26 mouse cellular contexts compared by ENCODE assay signal in the genomic region with DNA sequence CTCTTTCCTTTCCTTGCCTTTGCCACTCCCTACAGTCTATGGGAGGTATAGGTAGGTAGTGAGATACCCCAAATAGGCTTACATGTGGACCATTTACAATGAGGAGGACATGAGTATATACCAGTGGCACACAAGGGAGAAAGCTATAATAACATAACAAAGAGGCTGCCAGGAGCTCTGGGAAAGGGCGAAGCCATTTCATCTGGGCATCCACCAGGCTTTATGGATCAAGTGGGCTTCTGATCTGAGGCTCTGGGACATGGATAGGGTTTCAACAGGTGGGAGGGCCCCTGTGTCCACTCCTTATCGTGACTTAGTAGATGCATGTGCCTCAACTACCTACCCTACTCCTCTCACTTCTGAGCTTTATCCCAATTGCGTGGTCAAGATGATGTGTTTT.
"Had no signal": no experiment of that assay in that cellular context is flagged by ENCODE, and none has a peak within 500 bp of the region (broad histone marks: within the 10 kb centered on the region; RNA-seq: fewer than 3 reads in every experiment).

No protein-coding gene starts in this region.

- H3K36me3 ChIP-seq: heart, embryonic 15.5 days; hindbrain, embryonic 10.5 days; hindbrain, embryonic 12.5 days; intestine, embryonic 15.5 days; limb, embryonic 10.5 days; limb, embryonic 12.5 days; liver, embryonic 13.5 days; liver, embryonic 15.5 days had no signal

- DNase-seq: gastrocnemius, adult 2 months; gastrocnemius, postnatal 10 days; gastrocnemius, postnatal 25 days; heart, adult 2 months; heart, postnatal 36 days; kidney, adult 18-20 months; kidney, adult 8-10 months; kidney, postnatal 10 days; kidney, postnatal 25 days; kidney, postnatal 4 days; liver, embryonic 13.5 days; liver, postnatal 0 days had no signal

- H3K4me1 ChIP-seq: heart, embryonic 15.5 days; hindbrain, embryonic 10.5 days; hindbrain, embryonic 12.5 days; intestine, embryonic 15.5 days; limb, embryonic 10.5 days; limb, embryonic 12.5 days; liver, embryonic 13.5 days; liver, embryonic 15.5 days had no signal

- ATAC-seq: forebrain, embryonic 16.5 days; hindbrain, embryonic 16.5 days; inflammation-experienced regulatory T-cells, adult 6 months; intestine, embryonic 15.5 days; intestine, postnatal 0 days; liver, postnatal 0 days had no signal

- H3K9ac ChIP-seq: heart, embryonic 15.5 days; hindbrain, embryonic 12.5 days; hindbrain, embryonic 14.5 days; intestine, embryonic 15.5 days; limb, embryonic 12.5 days; liver, embryonic 13.5 days; liver, embryonic 15.5 days; liver, postnatal 0 days had no signal

- H3K27ac ChIP-seq: gastrocnemius, adult 2 months; heart, adult 2 months; heart, embryonic 15.5 days; hindbrain, embryonic 10.5 days; hindbrain, embryonic 12.5 days; hindbrain, embryonic 14.5 days; intestine, embryonic 15.5 days; layer of hippocampus, adult 2 months; left cerebral cortex, adult 2 months; limb, embryonic 10.5 days; limb, embryonic 12.5 days; liver, embryonic 13.5 days; liver, embryonic 15.5 days had no signal

- H3K4me3 ChIP-seq: gastrocnemius, adult 2 months; heart, adult 2 months; heart, embryonic 15.5 days; hindbrain, embryonic 10.5 days; hindbrain, embryonic 12.5 days; intestine, embryonic 15.5 days; layer of hippocampus, adult 2 months; left cerebral cortex, adult 2 months; limb, embryonic 10.5 days; limb, embryonic 12.5 days; liver, embryonic 13.5 days; liver, embryonic 15.5 days had no signal

- H3K27me3 ChIP-seq: heart, embryonic 15.5 days; hindbrain, embryonic 12.5 days; intestine, embryonic 15.5 days; limb, embryonic 12.5 days; liver, embryonic 13.5 days; liver, embryonic 15.5 days had no signal

- H3K4me2 ChIP-seq: heart, embryonic 15.5 days; hindbrain, embryonic 12.5 days; hindbrain, embryonic 14.5 days; intestine, embryonic 15.5 days; limb, embryonic 12.5 days; liver, embryonic 13.5 days; liver, embryonic 15.5 days had no signal

- H3K9me3 ChIP-seq: heart, embryonic 15.5 days; hindbrain, embryonic 10.5 days; hindbrain, embryonic 12.5 days; intestine, embryonic 15.5 days; limb, embryonic 10.5 days; limb, embryonic 12.5 days; liver, embryonic 13.5 days; liver, embryonic 15.5 days had no signal
